Mouse (Mus musculus): ENCODE measurements around the gene P2rx7.

DNA sequence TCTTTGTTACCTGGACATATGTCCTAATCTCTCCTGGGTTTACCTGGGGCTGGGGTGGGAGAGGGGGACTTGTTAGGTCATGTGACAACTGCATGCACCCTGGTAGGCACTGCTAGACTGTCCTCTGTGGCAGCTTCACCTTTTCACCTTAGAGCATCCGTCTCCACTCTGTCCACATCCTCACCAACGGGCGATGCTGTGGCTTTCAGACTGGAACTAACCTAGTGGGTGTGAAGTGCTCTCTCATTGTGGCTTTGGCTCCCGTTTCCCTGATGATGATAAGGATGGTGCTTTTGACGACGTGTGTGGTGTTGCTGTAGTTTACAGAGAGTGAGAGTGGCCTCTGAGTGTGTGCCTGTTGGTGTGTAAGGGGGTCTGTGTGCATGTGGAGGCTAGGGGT is 1.6 kb downstream of the P2rx7 start:
- TF ChIP-seq CTCF (IDR thresholded peaks at IDR 0.05; ENCODE audit: borderline replicate concordance, insufficient read depth, low read length), result no peak
- no peak for TF ChIP-seq POLR2A (IDR thresholded peaks at IDR 0.05; ENCODE audit: low read depth, low read length)
